Mouse (Mus musculus) c-Kit-positive CD71-positive TER-119-negative erythroid progenitor cells, embryonic 14.5 days (primary cell): Measurements from ENCODE around the gene Otop3.
"Not testable (repeated sequence)": the region's sequence is repeated elsewhere in the genome, so short reads cannot be mapped to it uniquely, and the experiment has no call there.

ENCODE experiments used
- DNase-seq: peaks from one replicate; pipeline ENCODE4 v3.0.0-alpha.2; 2013; ENCODE audit warnings: low read depth

Gene Otop3

DNA sequence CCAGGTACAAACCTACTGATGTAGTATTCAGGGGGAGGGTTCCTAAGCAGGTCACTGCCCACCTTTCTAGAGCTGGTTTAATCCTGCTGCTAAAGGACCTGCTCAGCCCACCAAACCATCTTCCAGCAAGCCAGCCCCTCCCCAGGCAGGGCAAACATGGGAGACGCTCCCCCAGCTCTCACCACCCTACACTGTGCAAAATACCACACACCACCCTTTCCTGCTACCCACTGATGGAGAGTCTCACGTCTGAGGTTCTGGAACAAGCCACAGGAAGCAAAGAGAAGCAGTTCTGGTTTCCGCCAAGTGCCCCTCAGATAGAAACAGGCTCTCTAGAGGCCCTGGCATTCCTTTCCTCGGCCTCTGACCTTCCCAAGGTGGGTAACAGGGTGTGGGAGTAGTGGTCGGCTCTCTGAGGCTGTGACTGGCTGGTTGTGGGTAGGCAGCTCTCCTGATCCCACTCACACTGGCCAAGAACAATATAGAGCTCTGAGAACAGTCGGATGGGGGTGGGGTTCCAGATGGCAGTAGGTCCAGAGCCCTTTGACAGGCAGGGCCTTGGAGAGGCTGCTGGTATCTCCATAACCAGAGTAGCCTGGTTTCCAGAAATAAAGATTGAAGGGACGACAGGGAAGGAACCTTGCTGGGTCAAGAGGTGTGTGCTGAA, 31.6 kb downstream of the Otop3 start:
- DNase-seq: no peak

DNA sequence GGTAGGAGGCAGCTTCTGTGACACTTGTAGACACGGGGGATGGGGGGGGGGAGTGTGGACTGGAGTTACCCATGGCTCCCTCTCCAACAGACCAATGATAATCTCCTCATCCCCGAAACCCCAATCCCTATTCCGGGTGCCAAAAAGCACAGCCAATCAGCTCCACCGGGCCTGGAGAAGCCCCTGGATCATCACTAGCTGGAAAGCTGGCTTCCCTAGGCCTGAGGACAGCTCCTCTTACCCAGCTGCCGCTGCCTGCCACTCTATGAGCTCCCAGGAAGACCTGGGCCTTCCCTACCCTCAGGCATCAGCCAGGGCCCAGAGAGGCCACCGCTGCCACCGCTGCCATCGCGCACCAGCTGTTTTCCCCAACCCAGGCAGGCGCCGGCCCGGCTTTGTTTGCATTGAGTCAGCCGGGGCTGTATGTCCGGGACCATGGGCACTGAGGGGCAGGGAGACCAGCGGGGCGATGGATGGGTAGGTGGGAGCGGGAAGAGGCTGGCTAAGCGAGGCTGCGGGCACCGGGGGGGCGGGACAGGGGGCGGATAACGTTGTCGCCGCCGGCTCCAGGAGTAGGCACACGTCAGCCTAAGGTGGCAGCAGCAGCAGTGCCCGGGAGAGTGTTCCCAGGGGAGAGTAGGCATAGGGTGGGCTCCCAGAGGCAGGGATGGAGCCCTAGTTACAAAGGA, 32.3 kb downstream of the Otop3 start:
- DNase-seq: no peak

DNA sequence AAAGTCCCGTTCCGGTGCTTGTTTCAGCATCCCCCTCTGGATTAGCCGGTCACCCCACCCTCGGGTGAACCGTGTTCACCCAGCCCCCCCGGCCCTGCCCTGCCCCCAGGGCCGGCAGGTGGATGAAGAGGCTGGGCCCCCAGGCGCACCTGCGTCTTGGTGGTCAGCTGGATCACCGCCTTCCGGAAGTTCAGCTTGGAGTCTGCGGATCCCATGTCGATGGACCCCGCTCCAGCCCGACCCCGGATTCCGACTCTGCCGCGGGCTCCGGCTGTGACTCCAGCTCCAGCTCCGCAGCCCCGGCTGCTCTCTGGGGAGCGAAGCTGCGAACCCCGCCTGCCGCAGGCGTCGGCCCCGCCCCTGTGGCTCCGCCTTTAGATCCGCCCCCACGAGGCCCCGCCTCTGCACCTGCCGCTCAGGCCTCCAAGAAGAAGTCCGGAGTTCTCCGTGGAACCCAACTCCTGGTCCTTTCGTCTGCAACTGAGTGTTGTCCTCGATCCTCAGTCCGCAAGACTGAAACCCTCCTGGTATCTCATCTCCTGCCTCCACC, 32.9 kb downstream of the Otop3 start, which contains the start of gene Hid1:
Hid1 (minus strand) TSS at position 362 of the 550 bp plus-strand sequence.
- peak; percentile 53 for DNase-seq

DNA sequence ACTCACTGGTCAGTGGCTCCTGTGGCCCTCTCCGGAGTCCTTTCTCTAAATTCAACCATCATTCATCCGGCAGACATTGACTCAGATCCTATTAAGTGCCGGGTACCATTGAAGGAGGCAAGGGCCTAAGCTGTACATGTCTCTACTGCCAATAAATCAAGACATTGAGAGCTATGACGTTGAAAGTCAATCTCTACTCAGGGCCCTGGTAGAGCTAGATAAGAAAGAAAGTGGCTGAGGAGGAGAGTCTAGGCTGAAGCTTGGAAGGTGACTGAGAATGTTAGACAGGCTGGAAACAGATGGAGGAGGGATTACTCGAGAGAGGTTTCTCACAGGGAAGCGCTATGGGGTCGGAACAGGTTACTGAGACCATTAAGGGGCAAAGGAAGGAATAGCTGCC, 35.8 kb downstream of the Otop3 start:
- DNase-seq: no peak

DNA sequence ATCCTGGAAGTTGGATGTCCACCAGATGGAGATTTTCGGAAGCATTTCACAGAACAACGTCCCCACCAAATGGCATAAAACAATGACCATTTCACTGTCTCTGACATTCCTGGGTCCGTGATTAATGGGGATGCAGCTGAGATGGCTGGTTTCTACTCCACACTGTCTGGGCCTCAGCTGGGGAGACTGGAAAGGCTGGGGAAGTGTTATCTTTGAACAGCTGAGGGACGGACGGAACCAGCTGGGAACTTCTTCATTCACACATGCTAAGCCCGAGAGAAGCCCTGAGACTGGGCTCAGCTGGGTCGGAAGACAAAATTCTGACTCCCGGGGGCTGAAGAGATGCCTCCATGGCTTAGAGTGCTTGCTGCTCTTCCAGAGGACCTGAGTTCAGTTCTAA, 36.8 kb downstream of the Otop3 start:
- no peak for DNase-seq

DNA sequence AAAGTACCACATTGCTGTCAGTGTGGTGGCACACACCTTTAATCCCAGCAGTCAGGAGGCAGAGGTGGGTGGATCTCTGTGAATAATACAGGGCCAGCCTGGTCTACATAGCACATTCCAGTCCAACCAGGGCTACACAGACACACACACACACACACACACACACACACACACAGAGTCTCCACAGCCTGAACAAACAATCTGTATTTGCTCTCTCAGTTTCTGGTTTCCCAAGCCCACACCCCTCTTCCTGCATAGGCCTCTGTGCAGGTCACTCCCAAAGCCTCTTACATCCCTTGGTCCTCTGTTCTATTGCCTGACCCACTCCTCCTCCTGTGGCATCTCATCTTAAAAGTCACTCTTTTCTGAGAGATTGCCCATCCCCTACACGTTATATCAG, 37.5 kb downstream of the Otop3 start:
- DNase-seq: no peak

DNA sequence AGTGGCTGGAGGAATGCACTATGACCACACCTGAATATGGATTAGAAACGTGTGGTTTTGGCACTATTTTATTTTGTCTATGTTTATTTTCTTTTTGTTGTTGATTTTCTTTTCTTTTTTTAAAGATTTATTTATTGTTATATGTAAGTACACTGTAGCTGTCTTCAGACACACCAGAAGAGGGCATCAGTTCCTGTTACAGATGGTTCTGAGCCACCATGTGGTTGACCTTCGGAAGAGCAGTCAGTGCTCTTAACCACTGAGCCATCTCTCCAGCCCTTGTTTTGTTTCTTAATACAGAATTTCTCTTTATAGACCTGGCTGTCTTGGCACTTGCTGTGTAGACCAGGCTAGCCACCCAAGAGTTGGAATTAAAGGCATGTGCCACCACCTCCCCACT, 38.2 kb downstream of the Otop3 start:
- no peak for DNase-seq

DNA sequence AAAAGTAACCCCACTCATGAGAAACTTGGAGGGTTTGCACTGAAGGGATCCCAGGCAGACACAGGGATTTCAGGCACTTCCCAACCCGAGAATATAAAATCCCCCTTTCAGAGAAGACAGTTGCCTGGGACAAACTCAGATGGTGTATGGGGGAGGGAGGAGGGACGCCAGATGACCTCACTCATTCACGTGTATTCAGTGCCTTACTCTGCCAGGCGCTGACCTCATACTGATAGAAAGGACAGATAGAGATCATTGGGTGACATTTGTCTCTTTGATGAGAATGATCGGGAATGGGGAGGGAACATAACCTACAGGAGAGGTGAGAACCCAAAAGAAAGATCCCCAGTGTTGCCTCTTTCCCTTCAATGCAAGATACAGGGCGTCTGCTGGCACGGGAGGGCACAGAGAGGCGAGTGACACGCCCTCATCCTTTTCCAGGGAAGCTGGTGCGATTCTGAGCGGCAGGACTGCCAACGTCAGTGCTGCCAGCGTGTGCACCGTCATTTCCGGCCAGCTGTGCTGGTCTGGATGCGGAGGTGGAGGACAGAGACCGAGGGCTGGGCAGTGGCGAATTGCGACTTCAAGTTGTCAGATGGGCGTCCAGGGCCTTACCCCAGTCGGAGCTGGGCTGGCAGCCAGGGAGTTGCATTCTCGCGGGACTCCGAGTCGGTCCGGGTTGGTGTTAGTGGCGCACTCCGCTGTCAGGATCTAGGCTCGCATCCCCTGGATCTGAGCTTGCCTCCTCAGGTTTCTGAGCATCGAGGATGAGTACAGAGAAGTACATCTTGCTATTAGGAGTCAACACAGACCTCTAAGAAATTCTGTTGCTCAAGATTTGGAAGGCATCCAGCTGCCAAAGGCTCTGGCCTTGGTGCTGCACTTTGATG, 39.5 kb downstream of the Otop3 start:
- DNase-seq: no peak

DNA sequence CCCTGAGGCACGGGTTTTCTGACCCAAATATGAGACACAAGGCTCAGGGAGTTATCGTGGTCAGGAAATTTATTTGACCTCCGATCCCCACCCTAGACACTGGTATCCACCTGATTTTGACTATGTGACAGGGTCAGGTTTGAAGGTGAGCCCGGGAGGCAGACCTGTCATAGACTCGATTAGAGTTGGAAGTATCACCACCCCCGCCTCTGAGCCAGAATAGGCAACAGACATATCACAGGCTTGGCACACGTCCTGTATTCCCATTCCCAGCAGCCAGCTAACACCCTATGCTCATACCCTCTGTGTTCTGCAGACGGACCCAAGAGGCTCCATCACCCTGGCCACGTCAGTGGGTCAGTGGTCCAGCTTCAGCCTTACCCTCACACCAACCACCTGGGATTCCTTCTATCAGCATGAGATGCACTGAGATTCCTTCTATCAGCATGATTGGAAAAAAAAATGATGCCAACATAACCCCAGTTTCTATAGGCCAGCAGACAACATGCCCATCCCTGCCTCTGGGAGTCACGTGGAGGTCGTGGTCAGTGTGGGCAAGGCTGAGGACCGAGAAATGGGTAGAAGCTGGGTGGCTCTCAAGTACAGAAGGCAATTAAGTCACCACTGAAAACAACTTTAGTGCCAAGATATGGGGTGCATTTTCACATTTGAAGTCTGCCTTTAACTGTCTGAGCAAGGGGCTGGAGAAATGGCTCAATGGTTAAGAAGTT, 40.3 kb downstream of the Otop3 start:
- no peak for DNase-seq

DNA sequence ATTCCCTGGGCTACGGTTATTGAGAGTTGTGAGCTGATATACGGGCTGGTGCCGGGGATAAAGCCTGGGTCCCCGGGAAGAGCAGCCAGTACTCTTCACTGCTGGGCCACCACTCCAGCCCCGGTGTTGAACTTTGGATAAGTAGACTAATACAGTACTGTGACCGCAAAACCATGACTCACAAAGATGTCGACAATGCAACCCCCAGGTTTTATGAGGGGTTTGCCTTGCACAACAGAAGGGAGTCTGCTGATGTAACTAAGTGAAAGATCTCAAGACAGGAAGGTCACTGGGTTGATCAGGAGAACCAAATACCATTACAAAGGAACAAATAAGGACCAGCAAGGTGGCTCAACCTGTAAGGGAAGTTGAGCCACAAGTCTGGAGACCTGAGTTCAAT, 42.2 kb downstream of the Otop3 start:
- DNase-seq: no peak

DNA sequence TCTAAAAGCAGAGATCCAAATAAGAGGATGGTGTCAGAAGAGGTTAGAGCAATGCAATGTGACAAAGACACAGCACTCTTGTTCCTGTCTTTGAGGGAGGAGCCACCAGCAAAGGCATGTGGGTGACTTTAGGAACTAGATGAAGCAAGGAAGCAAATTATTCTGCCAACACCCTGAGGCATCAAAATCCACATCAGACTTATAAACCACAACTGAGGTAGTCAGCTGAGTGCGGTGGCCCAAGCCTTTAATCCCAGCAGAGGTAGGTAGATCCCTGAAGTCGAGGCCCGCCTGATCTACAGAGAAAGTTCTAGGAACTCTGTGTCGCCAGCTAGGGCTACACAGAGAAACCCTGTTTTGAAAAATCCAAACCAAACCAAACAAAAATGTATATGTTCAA, 42.7 kb downstream of the Otop3 start:
- DNase-seq: no peak

DNA sequence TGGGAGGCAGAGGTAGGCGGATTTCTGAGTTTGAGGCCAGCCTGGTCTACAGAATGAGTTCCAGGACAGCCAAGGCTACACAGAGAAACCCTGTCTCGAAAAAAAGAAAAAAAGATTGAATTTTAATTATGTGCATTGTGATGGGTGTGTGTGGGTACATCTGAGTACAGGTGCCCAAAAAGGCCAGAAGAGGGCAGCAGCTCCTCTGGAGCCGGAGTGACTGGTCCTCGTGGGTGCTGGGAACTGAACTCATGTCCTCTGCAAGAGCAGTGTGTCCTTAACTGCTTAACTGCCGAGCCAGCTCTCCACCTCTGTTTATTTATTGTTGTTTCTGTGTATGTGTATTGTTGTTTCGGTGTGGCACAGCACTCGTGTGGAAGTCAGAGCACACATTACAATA, 43.3 kb downstream of the Otop3 start:
- DNase-seq: no peak

DNA sequence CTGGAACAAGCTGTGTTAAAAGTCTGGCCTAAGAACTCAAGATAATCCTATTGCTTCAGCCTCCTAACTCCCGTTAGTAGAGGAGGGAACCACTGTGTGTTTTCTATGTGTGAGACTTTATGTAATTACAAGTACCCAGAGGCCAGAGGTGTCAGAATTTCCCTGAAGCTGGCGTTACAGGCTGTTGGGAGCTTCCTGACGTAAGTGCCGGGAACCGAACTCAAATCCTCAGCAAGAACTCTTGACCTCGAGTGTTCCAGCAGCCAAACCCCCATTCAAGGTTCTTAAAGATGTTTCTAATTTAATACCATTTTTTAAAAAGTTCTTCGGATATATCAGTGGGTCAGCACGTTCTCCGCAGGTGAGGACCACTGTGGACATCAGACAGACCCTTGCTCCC, 46.7 kb downstream of the Otop3 start:
- no peak for DNase-seq

DNA sequence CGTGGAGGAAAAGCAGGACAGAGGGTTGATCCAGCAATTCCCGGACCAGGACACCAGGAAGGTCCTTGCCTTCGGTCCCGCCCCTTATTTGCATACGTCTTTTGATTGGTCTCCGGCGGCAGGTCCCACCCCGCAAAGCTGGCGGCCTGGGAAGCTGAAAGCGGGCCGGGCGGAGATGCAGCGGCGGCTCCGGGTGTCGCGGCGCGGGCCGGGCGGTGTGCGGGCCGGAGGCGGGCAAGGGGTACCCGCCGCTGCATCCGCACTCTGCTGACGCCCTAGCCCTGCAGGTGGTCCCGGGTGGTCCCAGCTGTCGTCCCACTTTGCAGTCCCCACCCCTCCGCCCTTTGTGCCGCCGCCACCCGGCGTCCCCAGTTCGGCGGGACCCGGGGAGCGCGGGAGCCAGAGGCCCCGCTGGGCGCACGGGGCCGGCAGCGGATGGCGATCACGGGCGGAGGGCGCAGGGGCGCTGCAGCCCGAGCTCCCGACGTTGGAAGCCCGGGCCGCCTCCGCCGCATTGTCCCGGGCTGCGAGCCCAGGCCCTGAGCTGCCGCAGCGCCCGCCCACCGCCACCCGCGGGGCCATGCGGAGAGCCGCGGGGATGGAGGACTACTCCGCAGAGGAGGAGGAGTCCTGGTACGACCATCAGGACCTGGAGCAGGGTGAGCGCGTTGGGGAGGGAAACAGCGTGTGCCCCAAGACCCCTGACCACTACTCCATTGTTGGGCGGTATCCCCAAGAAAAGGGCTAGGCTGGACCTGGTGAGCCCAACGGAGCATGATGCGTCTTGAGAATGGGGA, 47.4 kb downstream of the Otop3 start, which contains the start of gene Cdr2l:
Cdr2l (plus strand) TSS at position 174 of the 797 bp plus-strand sequence.
- DNase-seq: no peak

DNA sequence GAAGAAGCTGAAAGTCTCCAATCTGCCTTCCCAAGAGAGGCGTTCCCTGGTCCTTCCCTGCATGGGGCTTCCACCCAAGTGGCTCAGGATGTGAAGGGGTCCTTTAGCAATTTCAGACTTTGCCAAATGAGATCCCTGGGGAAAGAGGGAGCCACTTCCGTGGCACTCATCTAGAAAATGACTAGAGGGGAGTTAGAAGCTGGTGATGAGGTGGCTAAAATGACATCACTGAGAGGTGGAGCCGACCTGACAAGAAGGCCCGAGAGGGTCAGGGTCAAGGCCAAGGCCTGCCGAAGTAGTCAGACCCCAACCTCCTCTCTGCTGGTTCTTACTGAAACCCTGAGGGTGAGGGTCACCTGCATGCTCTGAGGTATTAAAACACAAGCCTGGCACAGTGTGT, 48.4 kb downstream of the Otop3 start:
- no peak for DNase-seq

DNA sequence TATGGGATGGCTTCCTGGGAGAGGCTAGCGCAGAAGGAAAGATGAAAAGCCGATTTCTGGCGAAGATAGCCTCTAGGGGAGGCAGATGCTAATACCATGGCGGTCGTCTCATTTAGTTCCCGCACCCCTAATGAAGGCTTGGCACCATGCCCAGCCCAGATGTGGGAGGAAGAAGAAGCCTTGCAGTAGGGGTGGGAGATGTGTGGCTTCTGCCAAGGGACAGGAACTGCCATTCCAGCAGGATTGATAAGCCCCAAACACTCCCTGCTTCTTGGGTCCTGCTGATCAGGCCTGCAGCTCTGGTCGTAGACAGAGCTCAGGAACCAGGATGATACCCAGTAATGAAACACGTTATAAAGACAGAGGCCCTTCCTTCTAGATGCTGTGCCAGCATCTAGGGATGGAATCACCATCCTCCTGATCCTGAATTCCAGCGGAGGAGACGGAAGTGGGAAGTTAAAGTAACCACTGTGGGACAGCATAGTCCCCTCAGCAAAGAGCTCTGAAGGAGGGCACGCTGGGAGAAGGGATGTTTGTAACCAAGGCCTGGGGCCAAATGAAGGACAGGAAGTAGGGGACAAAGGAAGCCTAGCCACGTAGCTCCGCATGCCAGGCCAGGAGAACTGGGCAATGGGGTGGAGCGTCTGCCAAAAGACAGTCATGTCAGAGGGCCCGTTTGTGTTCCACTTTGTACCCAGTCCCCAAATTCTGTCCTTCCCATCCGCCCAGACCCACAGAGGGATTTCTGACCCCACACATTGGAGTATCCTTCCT, 49.4 kb downstream of the Otop3 start:
- no peak for DNase-seq

DNA sequence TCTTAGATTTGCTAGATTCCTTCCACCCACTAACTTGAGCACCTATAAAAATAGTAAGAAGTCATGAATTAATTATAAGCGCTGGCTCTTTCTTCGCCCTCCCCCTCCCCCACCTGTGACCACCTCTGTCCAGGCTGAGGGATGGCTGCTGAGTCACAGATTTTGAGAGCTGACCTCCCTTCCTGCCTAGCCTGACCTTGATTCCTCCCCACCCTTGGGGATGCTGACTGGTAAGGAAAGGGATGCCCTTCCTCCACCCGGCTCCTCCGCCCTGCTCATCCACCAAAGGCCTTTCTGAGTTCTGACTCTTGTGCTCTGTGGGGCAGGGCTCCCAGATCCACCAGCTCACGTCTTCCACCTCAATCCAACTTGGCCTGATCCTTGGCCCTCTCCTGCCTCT, 50.1 kb downstream of the Otop3 start:
- DNase-seq: no peak

DNA sequence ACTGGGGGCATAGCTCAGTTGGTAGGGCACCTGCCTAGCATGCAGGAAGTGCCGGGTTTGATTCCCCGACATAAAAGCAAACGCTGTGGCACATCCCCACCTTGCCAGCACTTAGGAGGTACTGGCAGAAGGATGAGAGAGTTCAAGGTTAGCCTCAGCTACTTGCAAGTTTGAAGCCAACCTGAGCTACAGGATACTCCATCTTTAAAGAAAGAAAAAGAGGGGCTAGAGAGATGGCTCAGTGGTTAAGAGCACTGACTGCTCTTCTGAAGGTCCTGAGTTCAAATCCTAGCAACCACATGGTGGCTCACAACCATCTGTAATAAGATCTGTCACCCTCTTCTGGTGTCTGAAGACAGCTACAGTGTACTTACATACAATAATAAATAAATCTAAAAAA, 52.3 kb downstream of the Otop3 start:
- not testable (repeated sequence) for DNase-seq

DNA sequence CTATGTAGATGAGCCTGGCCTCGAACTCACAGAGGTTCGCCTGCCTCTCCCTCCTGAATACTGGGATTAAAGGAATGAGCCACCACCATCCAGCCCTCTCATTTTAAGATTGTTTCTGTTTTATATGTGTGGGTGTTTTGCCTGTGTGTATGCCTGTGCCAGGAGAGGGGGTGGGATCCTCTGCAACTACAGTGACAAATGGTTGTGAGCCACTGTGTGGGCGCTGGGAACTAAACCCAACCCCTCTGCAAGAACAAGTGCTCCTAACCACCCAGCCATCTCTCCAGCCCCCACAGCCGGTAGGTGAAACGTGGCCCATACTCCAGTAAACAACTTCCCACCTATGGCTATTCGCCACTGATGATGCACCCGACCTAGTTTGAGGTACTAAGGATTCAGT, 56.8 kb downstream of the Otop3 start:
- no peak for DNase-seq

DNA sequence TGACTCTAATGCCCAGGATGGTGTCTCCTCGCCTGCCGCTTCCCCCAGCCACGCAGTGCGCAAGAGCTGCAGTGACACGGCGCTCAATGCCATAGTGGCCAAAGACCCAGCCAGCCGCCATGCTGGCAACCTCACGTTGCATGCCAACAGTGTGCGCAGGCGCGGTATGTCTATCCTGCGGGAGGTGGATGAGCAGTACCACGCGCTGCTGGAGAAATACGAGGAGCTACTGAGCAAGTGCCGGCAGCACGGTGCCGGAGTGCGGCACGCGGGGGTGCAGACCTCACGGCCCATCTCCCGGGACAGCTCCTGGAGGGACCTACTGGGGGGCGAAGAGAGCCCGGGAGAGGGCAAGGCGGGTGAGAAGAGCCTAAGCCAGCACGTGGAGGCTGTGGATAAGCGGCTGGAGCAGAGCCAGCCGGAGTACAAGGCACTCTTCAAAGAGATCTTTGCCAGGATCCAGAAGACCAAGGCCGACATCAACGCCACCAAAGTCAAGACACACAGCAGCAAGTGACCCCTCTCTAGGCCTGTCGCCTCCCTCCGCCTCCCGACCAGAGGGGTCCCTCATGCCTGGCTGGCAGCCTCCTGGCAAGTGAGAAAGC, 59.3 kb downstream of the Otop3 start:
- DNase-seq: no peak
